Mouse (Mus musculus): ENCODE data around the gene Gm3285. TPM values are rescaled to one million over a fixed set of nuclear protein-coding genes. Genes with fewer than 3 reads are reported as not detected.

Gm3285 gene
- polyA plus RNA-seq, 1 experiment from 2014 or later: not detected

- TF ChIP-seq CTCF (IDR thresholded peaks at IDR 0.05; ENCODE audit: low read depth) (no peak), EP300 (IDR thresholded peaks at IDR 0.05; ENCODE audit: low read depth) (no peak)
- H3K4me2 ChIP-seq (ENCODE audit: low read depth, low read length): peak overlapping the region; percentile 47
- H3K4me3 ChIP-seq (ENCODE audit: low read depth, low read length): no peak overlapping the region
- H3K36me3 ChIP-seq (replicated peaks; ENCODE audit: insufficient read depth, low read length): no peaks in the 10 kb centered on the region
- no peak for DNase-seq
- H3K27ac ChIP-seq (ENCODE audit: low read depth): no peak overlapping the region
- no peaks in the 10 kb centered on the region for H3K27me3 ChIP-seq (ENCODE audit: insufficient read depth, low read length)
- no peaks in the 10 kb centered on the region for H3K9me3 ChIP-seq (ENCODE audit: low read length)
- no peaks in the 10 kb centered on the region for H3K4me1 ChIP-seq (ENCODE audit: insufficient read depth)
- no peak overlapping the region for H3K9ac ChIP-seq (replicated peaks)
- ATAC-seq: no peak
- WGBS (ENCODE audit: insufficient replicate concordance): 33% methylated on average over 11 of the region's 11 CpGs
Measured at GRCm38 (mm10) chr10:77864762-77865143, 3.0 kb downstream of the Gm3285 start.

- Histone ChIP-seq H3K36me3 (replicated peaks; ENCODE audit: insufficient read depth, low read length) (no peaks in the 10 kb centered on the region), H3K4me1 (ENCODE audit: insufficient read depth) (no peaks in the 10 kb centered on the region), H3K4me2 (ENCODE audit: low read depth, low read length) (no peak overlapping the region), H3K9me3 (ENCODE audit: low read length) (no peaks in the 10 kb centered on the region), H3K27me3 (ENCODE audit: insufficient read depth, low read length) (no peaks in the 10 kb centered on the region), H3K27ac (ENCODE audit: low read depth) (no peak overlapping the region), H3K9ac (replicated peaks) (no peak overlapping the region), H3K4me3 (ENCODE audit: low read depth, low read length) (no peak overlapping the region)
- WGBS (ENCODE audit: insufficient replicate concordance): 17% methylated on average over 1 of the region's 1 CpGs
- ATAC-seq (no peak), DNase-seq (no peak)
- no peak for TF ChIP-seq CTCF (IDR thresholded peaks at IDR 0.05; ENCODE audit: low read depth)
- TF ChIP-seq EP300 (IDR thresholded peaks at IDR 0.05; ENCODE audit: low read depth): no peak
Measured at GRCm38 (mm10) chr10:77867546-77867945, 5.8 kb downstream of the Gm3285 start.

DNA sequence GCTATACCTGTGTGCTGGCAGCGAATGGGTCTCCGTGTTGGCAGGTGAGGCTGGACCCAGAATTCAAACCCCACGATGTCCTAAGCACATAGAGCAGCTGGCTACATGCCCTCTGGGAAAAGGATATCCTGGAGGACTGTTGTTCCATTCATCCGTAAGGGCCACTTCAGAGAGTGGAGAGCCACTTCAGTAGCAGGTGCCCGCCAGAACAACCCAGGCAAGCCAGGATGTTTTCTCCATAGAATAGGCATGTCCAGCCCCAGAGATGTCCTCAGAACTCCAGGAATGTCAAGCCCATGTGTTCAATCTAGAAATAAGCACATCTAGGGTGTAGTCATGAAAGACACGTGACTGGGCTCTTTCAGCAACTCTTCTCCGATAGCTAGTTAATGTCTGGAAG is 7.9 kb downstream of the Gm3285 start:
- Histone ChIP-seq H3K27me3 (ENCODE audit: insufficient read depth, low read length) (no peaks in the 10 kb centered on the region), H3K36me3 (replicated peaks; ENCODE audit: insufficient read depth, low read length) (no peaks in the 10 kb centered on the region), H3K4me2 (ENCODE audit: low read depth, low read length) (no peak overlapping the region), H3K9ac (replicated peaks) (no peak overlapping the region), H3K9me3 (ENCODE audit: low read length) (no peaks in the 10 kb centered on the region), H3K4me3 (ENCODE audit: low read depth, low read length) (no peak overlapping the region), H3K27ac (ENCODE audit: low read depth) (no peak overlapping the region), H3K4me1 (ENCODE audit: insufficient read depth) (no peaks in the 10 kb centered on the region)
- 75% methylated on average over 7 of the region's 7 CpGs for WGBS (ENCODE audit: insufficient replicate concordance)
- no peak for TF ChIP-seq EP300 (IDR thresholded peaks at IDR 0.05; ENCODE audit: low read depth)
- TF ChIP-seq CTCF (IDR thresholded peaks at IDR 0.05; ENCODE audit: low read depth): no peak
- no peak for DNase-seq
- no peak for ATAC-seq

GRCm38 (mm10) chr10:77878985-77879384 is 17.2 kb downstream of the Gm3285 start:
- DNase-seq (peak; percentile 30), ATAC-seq (no peak)
- TF ChIP-seq EP300 (IDR thresholded peaks at IDR 0.05; ENCODE audit: low read depth) (no peak), CTCF (IDR thresholded peaks at IDR 0.05; ENCODE audit: low read depth) (peak; percentile 54)
- Histone ChIP-seq H3K4me1 (ENCODE audit: insufficient read depth) (no peaks in the 10 kb centered on the region), H3K27ac (ENCODE audit: low read depth) (no peak overlapping the region), H3K4me3 (ENCODE audit: low read depth, low read length) (no peak overlapping the region), H3K4me2 (ENCODE audit: low read depth, low read length) (no peak overlapping the region), H3K27me3 (ENCODE audit: insufficient read depth, low read length) (no peaks in the 10 kb centered on the region), H3K36me3 (replicated peaks; ENCODE audit: insufficient read depth, low read length) (no peaks in the 10 kb centered on the region), H3K9ac (replicated peaks) (no peak overlapping the region), H3K9me3 (ENCODE audit: low read length) (no peaks in the 10 kb centered on the region)
- 59% methylated on average over 6 of the region's 6 CpGs for WGBS (ENCODE audit: insufficient replicate concordance)

GRCm38 (mm10) chr10:77880305-77880704 is 18.5 kb downstream of the Gm3285 start:
- DNase-seq: no peak
- Histone ChIP-seq H3K36me3 (replicated peaks; ENCODE audit: insufficient read depth, low read length) (no peaks in the 10 kb centered on the region), H3K4me1 (ENCODE audit: insufficient read depth) (no peaks in the 10 kb centered on the region), H3K9ac (replicated peaks) (no peak overlapping the region), H3K9me3 (ENCODE audit: low read length) (no peaks in the 10 kb centered on the region), H3K4me2 (ENCODE audit: low read depth, low read length) (no peak overlapping the region), H3K4me3 (ENCODE audit: low read depth, low read length) (no peak overlapping the region), H3K27me3 (ENCODE audit: insufficient read depth, low read length) (no peaks in the 10 kb centered on the region), H3K27ac (ENCODE audit: low read depth) (no peak overlapping the region)
- 35% methylated on average over 3 of the region's 3 CpGs for WGBS (ENCODE audit: insufficient replicate concordance)
- no peak for ATAC-seq
- TF ChIP-seq EP300 (IDR thresholded peaks at IDR 0.05; ENCODE audit: low read depth) (no peak), CTCF (IDR thresholded peaks at IDR 0.05; ENCODE audit: low read depth) (peak; percentile 24; the same call in 1 of the 2 replicates)

DNA sequence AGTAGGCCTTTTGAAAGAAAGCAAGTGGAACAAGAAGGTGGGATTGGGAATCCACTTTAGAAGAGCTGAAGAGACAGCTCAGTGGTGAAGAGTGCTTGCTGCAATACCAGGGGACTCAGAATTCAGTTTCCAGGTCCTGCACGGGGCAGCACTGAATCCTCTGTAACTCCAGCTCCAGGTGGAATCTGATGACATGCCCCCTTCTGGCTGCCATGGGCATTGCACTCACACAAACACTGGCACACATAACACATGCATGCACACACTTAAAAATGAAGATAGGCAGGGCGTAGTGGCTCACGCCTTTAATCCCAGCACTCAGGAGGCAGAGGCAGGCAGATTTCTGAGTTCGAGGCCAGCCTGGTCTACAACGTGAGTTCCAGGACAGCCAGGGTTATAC is 20.8 kb downstream of the Gm3285 start:
- no peaks in the 10 kb centered on the region for H3K27me3 ChIP-seq (ENCODE audit: insufficient read depth, low read length)
- H3K4me1 ChIP-seq (ENCODE audit: insufficient read depth): no peaks in the 10 kb centered on the region
- TF ChIP-seq CTCF (IDR thresholded peaks at IDR 0.05; ENCODE audit: low read depth) (peak; percentile 36), EP300 (IDR thresholded peaks at IDR 0.05; ENCODE audit: low read depth) (no peak)
- no peaks in the 10 kb centered on the region for H3K36me3 ChIP-seq (replicated peaks; ENCODE audit: insufficient read depth, low read length)
- no peak overlapping the region for H3K4me2 ChIP-seq (ENCODE audit: low read depth, low read length)
- ATAC-seq (no peak), DNase-seq (no peak)
- H3K9me3 ChIP-seq (ENCODE audit: low read length): no peaks in the 10 kb centered on the region
- no peak overlapping the region for H3K27ac ChIP-seq (ENCODE audit: low read depth)
- no peak overlapping the region for H3K9ac ChIP-seq (replicated peaks)
- no peak overlapping the region for H3K4me3 ChIP-seq (ENCODE audit: low read depth, low read length)
- 74% methylated on average over 5 of the region's 5 CpGs for WGBS (ENCODE audit: insufficient replicate concordance)
